Mouse (Mus musculus) G1E (cell line): ENCODE results near the gene Rap1gap.

ENCODE experiments used
- CTCF ChIP-seq: IDR thresholded peaks from 2 replicates; pipeline ENCODE4 v1.5.1; 2012; ENCODE audit warnings: low read depth, low read length, inconsistent platforms, mixed read lengths
- GATA2 ChIP-seq: IDR thresholded peaks from 2 replicates; pipeline ENCODE4 v1.6.1; 2012; ENCODE audit warnings: low read depth, low read length, inconsistent platforms, borderline replicate concordance

DNA sequence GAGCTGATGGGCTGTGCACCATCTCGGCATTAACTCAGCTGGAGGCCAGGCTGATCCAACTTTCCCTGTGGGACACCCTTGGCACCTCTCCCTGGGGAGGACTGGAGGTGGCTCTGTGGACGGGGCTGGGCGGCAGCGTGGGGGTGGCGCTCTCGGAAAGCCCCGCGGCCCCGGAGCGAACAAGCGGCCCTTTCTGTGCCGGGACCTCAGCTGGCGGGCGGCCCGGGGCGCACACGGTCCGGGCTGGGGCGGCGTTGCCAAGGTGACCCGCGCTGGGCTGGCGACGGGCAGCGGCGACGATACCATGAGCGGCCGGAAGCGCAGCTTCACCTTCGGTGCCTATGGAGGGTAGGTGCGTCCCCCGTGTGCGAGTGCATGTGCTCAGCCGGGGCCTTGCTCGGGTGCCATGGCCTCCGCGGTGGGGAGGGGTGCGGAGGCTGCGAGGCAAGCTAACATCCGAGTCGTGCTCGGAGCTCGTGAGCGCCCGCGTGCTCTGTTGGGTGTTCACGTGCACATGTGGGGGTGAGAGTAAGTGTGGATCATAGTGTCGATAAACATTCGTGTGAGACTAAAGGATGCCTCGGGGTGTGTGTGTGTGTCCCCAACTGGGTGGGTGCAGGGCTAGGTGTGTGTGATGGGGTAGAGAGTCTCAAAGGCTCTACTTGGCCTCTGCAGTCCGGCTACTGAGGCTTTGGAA is 17.0 kb downstream of the Rap1gap start:
- TF ChIP-seq GATA2 (no peak), CTCF (no peak)
